Mouse (Mus musculus) adrenal gland, postnatal 10 days (tissue): Measurements from ENCODE around the gene Hoxa3. TPM values are rescaled to one million over a fixed set of nuclear protein-coding genes. Genes with fewer than 3 reads are reported as not detected.

Experiments
- DNase-seq: peaks from one replicate; pipeline ENCODE4 v3.0.0; 2021; ENCODE audit warnings: mixed read lengths
- long read RNA-seq, 2 experiments: library from polyadenylated mRNA; stranded (forward); transcript quantifications; one replicate each; pipeline ENCODE4 v2.0.0; 2021
- total RNA-seq, 2 experiments: library from RNA; stranded (reverse); gene quantifications; 2 replicates each; pipeline ENCODE4 v1.2.3; 2021

The Hoxa3 gene
- total RNA-seq, result 10 to 100 TPM in 1 of 2 experiments, 1 to 10 TPM in 1; 5.9 to 13.5 TPM
- long read RNA-seq, experiment 1, partial matches to known transcripts, result 1 of 1 reads
- long read RNA-seq, experiment 1, other reads (novel, unspliced or antisense), result 0 of 1 reads
- long read RNA-seq, experiment 2, partial matches to known transcripts, result 2 of 4 reads
- long read RNA-seq, experiment 2, other reads (novel, unspliced or antisense), result 2 of 4 reads

DNA sequence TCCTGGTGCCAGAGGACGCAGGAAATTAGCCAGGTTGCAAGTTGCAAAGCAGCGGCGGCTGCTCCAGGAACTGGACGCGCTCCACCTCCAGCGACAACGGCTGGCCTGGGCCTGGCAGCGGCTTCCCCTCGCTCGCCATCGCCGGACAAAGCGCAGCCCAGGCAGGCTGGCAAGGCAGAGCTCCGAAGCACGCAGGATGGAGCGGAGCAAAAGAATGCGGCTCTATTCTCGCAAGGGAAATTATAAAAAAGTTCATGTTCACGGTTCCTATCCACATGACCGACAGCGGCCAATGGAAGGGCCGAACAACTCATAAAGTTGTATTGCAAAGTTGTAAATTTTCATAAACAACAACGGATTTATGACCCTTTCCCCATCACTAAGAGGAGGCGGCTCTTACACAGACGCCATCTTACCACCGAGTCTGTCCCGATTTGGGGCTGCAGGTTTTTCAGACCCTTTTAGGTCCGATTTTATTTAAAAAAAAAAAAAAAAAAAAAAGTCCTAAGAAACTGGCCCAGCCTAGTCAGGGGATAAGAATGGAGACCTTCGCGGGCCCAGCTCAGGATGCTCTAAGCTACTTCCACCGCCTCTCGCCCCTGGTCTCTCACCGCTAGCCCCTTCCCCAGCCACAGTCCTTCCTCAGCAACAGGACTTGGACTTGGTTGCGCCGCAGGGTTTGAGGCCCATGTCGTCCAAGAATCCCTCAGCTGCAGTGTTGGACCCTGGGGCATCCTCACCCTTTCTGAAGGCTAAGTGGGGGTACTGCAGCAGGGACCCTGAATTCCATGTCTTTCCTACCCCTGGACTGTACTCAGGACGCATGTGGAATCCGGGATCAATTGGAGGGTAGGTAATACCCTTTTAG, at the start of gene Hoxa3, which contains the start of gene Gm28308:
Hoxa3 (minus strand) TSS at position 218 of the 868 bp plus-strand sequence.
Gm28308 (minus strand) TSS at position 221 of the 868 bp plus-strand sequence.
- DNase-seq, result peak; percentile 85

DNA sequence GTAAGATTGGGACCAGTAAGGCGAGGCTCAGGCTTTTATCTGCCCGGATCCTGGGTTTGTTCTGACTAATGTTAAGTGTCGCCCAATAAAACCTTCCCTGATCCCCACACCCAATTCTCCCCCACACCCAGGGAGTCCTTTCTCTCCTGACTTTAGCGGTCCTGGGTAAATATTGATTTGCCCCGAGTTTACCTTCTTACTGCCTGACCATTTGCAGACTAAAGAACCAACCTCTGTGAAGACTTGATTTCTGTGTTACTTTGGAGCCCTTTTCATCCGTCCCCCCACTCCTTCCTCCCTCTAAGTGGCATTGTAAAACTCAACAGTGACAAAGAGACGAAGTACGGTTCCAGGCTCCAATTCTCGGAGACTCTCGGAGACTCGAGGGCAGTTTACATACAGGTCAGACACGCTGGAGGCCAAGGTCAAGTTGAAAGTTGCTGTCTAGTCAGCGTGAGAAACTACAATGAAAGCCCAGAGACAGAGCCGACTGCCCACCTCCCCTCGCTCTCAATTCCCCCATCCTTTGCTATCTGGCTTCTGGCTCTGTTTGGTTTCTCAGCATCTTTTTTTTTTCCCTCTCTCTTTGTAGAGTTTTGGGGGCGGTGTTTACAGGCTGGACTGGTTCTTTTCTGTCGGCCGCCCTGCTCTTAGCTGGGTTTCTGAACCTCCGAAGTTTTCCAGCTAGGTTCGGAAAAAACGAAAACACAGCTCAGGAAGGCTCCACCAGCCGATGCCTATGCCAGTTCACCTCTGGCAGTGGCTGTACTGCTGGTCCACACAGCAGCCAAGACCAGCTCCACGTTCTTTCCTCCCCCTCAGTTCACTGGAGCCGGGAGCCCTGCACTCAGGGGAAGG, 49.6 kb upstream of the Hoxa3 start:
- DNase-seq, result no peak

DNA sequence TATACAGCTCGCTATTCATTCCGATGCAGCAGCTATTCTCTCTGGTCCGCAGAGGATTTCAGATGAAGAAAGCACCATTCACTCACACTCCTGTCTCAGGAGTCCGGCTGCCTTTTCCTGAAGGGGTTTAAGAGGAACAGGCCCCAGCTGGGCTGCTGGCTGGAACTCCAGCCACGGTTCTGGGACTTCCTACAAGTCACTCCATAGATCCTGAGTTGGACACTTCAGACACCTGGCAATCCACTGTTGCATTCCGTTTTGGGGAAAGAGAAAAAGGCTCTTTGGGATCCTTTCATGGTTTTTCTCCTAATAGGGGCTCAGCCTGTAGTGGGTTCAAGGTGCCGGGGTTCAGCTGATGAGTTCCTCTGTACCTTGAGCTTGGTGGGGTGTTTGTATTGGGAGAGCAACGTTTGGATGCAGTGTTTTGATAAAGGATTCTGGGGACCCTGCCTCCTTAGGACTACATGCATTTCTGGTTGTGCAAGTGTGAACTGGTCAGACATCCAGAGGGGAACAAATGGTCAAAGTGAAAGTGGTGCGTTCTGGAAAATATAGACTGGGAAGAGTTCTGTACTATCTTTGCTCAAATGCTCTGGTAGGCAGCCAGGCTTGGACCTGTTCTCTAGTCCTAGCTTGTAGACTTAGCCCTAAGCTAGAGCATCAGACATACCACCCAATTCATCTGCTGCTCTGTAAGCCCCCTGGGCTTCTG, 48.8 kb upstream of the Hoxa3 start:
- DNase-seq, result no peak

DNA sequence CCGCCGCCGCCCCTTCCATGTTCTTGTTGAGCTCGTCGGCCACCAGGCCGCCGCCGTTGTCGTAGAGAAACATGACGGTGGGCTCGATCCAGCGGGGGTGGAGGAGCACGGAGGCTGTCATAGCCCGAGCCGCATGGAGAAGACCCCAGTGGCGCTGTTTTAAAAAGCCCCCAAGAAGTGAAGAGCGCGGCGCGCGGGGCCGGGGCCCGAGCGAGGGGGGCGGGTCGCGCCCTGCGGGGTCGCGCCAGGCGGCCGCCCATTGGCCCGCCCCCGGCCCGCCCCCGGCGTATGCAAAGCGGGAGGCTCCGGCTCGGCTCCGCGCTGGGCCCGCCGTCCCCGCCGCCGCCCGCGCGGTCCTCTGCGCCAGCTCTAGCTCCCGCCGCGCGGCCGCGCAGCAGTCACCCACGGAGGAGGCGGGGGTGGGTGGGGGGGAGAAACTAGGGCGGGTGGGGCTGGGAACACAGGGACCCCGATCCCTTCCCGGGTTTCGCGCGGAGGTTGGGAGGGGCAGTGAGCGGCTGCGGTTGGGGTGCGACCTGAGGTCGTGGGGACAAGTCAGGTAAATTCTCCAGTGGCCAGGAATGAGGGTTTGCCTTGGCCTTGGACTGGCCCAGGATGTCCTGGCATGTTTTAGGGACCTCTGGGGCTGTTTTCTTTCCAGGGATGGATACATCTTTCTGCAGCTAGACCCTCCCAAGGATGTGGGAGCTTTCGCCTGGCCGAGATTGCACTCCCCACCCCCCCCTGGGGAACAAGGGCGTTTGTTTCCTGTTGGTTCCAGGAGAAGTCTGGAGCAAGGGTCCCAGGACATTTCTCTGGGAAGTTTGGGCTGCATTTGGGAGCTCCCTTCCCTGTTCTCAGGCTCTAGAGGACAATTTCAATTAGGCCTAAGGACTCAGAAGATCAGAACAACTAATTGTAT, 47.8 kb upstream of the Hoxa3 start, which contains the start of gene Hoxa13:
Hoxa13 (minus strand) TSS at position 227 of the 922 bp plus-strand sequence.
- peak; percentile 43 for DNase-seq

DNA sequence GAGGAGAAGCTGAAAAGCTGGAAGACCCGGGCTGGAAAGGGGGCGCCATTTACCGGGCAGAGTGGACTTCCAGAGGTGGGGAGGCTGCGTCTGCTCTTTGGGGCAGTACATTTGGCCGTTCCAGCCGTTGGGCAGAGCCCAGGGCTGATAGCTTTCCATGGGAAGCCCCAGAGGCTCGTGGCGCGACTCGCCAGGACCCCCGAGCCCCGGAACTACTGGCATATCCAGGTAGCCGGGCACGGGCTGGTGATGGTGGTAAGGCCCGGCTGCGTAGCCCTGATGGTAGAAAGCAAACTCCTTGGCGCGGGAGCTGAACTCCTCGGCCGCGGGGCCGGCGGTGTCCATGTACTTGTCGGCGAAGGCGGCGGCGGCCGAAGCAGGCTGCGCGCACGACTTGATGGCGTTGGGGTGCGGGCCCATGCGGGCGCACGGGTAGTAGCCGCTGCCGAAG, 46.7 kb upstream of the Hoxa3 start:
- DNase-seq, result no peak

DNA sequence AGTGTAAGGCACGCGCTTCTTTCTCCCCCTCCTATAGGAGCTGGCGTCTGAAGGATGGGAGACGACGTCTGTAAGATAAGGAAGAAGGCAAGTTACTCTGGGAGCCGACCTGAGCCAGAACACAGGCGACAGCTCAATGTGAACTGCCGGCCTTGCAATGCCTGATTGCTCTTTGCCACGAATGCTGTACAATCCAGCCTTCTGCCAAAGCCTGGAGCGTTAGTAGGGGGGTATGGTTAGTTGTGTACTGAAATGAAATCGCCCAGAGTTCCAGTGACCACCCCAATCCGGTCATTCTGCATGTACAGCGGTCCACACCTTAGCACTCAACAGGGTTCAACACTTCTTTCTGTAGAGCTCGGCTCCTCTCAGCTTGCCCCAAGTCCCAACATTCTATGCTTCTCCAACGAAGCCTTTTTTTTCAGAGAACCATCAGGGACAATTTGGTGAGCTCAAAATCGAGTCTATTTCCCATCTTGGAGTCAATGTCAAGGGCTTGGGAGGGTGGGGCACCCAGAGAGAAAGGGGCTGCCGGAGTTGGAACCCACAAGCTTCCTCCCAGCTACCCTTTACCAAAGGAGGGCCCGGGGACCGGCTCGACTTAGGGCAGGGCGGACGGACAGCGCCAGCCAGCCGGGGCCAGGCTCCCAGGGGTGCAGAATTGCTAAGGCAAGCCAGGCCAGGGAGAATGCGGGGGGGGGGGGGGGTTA, 46.1 kb upstream of the Hoxa3 start:
- DNase-seq, result no peak

DNA sequence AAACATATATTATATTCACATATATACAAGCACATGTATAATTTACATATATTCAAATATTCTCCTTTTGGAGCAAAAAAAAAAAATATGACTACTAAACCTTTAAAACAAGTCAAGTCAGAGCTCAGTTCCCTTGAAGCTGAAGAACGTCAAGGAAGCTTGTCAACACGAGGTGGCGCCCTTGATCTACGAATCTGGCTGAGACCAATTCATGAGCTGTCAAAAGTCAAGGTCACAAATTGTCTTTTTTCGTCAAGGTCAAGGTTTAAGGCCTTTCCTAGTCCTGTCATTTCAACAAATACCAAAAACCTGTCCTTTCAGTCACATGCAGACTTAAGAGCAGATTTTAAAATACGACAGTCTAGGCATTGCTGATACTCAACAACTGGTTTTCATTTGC, 43.8 kb upstream of the Hoxa3 start:
- DNase-seq, result peak; percentile 86

DNA sequence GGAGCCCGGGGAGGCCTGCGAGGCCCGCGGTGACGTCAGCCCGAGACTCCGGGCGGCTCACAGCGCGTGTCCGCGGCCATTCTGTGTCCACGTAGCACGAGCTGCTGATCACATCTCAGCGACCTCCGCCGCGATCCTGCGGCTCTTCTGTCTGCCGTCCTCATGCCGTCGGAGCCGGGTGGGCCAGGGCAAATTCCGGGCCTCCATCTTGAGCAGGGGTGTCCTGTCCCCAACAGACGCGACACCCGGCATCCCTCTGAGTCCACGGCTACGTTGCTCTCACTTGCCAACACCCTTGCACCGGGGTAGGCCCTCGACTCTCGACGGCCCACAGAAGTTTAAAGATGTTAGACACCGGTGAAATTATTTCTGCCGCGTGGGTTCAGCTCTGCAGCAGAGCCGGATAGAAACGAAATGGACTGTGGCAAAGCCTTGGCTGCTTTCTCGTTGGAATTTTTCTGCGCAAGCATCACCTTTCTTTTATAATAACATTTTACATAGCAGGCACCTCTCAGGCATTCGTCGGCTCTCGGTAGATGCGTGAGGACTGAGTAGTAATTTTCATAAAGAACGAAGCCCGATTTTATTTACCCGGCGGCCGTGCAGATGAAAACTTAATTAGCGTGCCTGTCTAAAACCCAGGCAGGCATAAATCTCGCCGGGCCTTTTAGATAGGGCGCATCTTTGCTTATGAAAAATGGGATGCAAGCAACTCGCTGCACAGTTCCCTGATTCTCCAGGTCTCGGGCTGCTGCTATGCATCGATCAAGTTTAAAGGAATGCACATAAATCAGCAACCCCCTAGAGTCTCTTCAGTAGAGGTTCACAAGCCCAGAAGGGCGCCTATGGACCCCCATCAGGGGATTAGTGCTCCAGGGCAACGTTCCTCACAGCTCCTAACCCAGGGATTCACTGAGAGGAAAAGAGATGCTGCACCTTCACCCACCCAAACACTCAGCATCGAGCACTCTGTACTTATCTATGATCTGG, 40.7 kb upstream of the Hoxa3 start:
- DNase-seq, result no peak

DNA sequence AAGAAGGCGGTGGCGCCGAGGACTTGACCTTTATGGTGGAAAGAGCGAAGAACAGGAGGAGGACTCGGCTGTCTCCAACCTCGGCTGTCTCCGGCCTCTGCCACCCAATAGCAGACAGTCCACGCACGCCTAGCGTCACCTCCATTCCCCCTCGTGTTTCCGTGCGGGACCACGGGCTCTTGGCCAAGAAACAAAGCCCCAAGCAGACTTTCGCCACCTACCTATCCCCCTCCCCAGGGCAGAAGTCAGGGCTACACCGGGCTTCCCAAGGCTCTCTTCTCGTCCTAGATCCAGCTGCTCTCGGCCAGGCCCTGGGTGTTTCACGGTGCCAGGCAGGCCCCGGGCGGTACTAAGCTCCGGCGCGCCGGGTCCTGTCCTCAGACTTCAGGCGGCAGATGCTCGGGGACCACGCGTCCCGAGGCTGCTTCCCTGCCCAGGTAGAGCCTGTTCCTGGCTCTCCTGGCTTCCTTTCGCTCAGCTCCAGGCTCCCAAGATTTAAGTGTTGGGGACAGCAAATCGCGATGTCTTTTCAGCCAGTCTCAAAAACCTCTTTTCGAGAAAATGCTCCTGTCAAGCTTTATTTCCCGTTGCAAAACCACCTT, 39.7 kb upstream of the Hoxa3 start:
- DNase-seq, result no peak

DNA sequence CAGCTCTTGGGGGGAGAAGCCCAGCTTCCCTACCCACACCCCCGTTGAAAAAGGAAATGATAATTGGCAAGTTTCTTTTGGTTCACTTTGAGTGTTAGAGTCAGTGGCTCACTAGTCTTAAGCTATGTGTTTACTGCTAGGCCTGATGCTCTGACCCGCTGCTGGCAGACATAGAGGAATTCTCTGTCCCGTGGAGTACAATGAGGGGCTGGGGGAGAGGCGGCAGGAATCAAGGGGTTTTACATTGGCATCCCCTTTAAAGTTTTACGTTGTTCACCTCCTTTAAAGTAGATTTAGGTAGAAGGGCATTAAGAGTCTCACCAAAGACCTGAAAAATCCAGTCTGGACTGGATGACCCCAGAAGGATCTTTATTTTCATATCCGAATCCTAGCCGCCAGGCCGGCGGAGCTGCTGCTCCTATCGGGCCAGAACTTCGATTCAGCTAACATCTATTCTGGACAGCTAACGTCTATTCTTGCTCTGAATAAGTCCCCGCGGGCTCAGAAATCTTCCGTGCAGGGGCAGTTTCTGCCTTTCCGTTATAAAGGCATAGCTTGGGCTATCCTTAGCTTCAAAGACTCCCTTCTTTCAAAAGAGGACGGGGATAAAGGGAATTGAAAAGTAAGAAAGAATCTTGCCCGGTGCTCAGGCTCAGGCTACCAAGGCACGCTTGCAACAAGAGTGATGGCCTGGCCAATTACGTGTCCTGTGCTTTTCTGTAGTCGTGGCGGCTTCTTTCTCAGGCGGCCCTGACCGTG, 39.1 kb upstream of the Hoxa3 start:
- no peak for DNase-seq

DNA sequence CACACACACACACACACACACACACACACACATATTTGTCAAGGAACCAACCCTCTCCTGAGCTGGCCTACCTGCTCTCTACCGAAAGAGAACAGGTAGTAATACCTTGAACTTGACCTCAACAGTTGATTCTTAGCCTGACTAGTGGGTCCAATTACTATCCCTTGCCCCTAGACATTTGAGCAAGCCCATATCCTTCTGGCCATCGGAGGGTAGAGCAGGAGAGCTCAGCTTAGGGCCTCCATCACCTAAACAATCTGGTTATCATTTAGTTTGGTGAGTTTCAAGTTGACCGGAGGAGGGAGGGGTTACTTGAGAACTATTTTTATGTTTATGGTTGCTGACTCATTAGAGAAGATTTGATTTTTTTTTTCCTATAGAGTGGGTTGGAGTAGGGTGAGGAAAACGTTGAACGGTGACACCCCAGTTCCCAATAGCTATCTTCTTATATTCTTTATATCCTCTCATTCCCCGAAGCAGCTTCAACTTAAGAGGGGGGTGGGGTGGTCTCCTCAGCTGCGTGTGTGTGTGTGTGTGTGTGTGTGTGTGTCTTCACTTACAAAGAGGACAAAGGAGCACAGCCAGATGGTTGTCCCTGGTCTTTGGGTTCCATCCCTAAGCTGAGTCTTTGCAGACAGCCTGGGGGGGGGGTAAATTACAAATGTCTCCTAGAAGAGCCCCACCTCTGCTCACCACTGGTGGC, 38.2 kb upstream of the Hoxa3 start:
- DNase-seq, result no peak

DNA sequence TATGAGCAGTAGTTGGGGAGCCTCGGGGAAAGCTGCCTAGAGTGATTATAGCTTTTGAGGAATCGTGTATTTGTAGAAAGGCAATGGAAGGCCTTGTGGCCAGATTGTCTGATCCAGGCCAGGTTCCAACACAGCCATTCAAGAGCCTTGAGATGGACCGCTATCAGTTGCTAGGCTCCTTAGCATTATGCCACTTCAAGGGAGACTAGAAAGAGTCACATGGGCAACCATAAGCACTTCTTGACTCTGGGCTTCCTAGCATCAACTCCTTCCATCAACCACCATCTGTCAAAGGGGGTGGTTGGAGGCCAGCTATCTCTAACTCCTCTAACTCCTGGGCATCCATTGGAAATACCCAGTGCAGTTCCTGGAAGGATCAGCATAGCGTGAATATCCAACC, 36.7 kb upstream of the Hoxa3 start:
- DNase-seq, result no peak

DNA sequence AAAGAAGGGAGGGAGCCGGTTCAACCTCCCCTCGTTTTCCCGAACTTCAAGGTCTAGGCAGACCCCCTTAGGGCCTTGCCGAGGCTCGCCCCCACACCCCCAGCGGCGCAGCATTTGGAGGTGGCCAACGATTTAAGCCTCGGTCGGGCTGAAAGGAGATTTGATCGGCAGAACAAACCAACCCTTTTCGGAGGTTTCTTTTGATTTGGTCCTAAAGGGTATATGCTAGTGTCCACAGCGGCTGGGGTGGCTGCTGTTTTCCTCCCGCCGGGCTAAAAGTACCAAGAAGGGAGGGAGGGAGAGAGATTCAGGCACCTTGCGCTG, 36.2 kb upstream of the Hoxa3 start:
- DNase-seq, result no peak

DNA sequence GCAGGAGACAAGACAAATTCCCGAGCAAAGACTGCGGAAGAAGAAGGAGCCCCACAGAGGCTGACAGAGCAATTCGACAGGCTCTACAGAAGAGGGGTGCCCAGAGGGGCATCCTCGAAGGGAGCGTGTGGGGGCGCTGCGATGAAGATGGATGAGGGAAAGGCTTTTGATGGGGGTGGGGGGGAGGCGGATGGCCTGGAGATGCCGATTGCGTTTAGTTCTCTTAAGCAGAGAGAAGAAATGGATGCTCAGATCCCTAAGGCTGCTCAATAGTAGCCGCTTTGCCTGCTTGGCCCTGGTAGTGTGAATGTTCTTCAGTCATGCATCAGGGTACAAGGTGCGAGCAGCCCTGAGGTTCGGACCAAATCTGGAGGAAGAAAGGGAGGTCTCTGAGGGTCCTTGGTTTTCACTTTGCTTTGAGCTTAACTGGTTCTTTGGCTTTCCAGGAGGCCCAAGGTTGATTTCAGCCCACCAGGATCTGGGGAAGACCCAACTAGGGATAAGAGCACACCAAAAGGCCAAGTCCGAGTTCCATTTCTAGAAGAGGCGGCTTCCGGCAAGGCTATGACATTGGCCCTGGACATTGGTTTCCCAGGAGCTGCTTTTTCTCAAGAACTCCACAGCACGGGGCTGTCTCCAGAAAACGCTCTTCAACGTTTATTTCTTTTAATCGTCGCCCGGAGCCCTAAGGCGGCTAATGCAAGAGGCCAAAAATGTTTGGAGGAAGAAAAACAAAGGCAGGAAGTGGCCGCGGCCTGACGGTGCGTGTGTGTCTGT, 35.7 kb upstream of the Hoxa3 start:
- no peak for DNase-seq

DNA sequence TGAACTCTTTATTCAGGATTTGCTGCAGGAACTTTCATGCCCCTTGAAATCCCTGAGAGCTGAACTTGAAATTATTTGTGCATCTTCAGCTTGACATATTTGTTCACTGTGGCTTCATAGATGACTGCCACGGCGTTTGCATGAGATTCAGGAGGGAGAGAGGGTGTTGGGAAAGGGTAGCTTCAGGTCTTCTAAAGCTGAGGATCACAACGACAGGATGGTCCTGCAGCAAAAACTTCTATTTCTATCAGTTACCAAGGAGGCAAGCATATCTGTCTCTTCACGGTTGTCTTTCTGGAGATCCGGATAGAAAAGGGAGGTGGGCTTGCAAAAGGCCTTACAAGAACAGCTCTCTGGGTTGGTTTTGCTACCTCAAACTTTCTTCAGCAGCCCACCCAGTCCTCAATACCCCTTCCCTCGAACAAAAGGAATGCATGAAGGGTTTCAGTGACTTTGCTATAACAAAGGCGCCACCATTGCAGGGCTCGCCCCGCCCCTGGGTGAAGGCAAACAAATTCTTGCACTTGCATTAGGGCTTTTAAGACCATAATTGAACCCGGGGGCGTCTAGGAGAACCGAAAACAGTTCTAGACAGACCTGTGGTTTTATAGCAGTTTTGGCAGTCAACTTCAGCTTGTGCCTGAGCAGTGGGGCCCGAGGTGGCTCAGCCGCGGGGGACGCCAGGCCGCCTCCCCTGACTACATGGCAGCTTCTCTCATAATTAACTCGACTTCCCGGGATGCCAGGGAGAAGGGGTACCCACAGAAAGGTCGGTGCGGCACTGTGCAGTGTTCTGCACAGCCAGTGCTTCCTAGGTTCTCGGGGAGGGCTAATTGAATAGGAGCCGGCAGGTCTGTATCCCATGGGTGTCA, 34.9 kb upstream of the Hoxa3 start:
- DNase-seq, result no peak
